Mouse (Mus musculus) spleen, adult 2 months (tissue): Measurements from ENCODE around the gene Cdc42ep2. TPM values are rescaled to one million over a fixed set of nuclear protein-coding genes. Genes with fewer than 3 reads are reported as not detected.
"Not testable (repeated sequence)": the region's sequence is repeated elsewhere in the genome, so short reads cannot be mapped to it uniquely, and the experiment has no call there.

Source experiments
- DNase-seq, 2 experiments: peaks; one replicate each; pipeline versions ENCODE4 v3.0.0 to v3.0.0-alpha.2; 2012 to 2021; ENCODE audit warnings: low spot score in 2 of 2, low read depth in 1 of 2
- H3K27ac ChIP-seq: fragments of 200-500 bp; 2 replicates; pipeline ENCODE4 v1.5.1; 2012; ENCODE audit warnings: low read length, inconsistent platforms; ENCODE audit not compliant: insufficient read depth
- H3K27me3 ChIP-seq: fragments of 200-500 bp; 2 replicates; pipeline ENCODE4 v1.6.1; 2012; ENCODE audit warnings: mild to moderate bottlenecking, moderate library complexity, low read length, inconsistent platforms; ENCODE audit not compliant: control insufficient read depth, insufficient read depth
- H3K36me3 ChIP-seq: fragments of 200-500 bp; 2 replicates; pipeline ENCODE4 v1.6.1; 2012; ENCODE audit warnings: mild to moderate bottlenecking, low read length, inconsistent platforms; ENCODE audit not compliant: control insufficient read depth, insufficient read depth
- H3K4me1 ChIP-seq: fragments of 200-500 bp; 2 replicates; pipeline ENCODE4 v1.6.1; 2011; ENCODE audit warnings: inconsistent platforms; ENCODE audit not compliant: control insufficient read depth, insufficient read depth, insufficient read length
- H3K4me3 ChIP-seq: fragments of 200-500 bp; 2 replicates; pipeline ENCODE4 v1.5.1; 2011; ENCODE audit warnings: mild to moderate bottlenecking, inconsistent platforms; ENCODE audit not compliant: insufficient read depth, insufficient read length; ENCODE audit errors: extremely low read depth
- CTCF ChIP-seq: fragments of 200-500 bp; IDR thresholded peaks from 2 replicates; pipeline ENCODE4 v1.5.1; 2011; ENCODE audit warnings: mild to moderate bottlenecking, inconsistent platforms; ENCODE audit not compliant: insufficient read depth, insufficient read length, insufficient replicate concordance; ENCODE audit errors: extremely low read depth
- POLR2A ChIP-seq: fragments of 200-500 bp; IDR thresholded peaks from 2 replicates; pipeline ENCODE4 v1.6.1; 2011; ENCODE audit warnings: low read depth, low read length, inconsistent platforms
- WGBS: fragments of 180-500 bp; shearing (Covaris S2); methylation state at CpG from one replicate; pipeline ENCODE4 v1.1.7; 2018; 5-methylcytosine and 5-hydroxymethylcytosine counted together
- polyA plus RNA-seq: library from polyadenylated mRNA; depleted of rRNA; stranded (reverse); fragments of >200 nt; gene quantifications from 2 replicates; pipeline ENCODE4 v1.2.3, GENCODE M21; 2012

The Cdc42ep2 gene
- polyA plus RNA-seq, 1 experiment: 8.2 TPM

GRCm38 (mm10) chr19:5887234-5887815 lies 37.3 kb downstream of the Cdc42ep2 start:
- no peaks in the 10 kb centered on the region for H3K27me3 ChIP-seq
- TF ChIP-seq POLR2A: no peak
- no peak for TF ChIP-seq CTCF
- H3K27ac ChIP-seq: no peak overlapping the region
- 53% methylated on average over 3 of the region's 3 CpGs for WGBS
- DNase-seq: no peak
- H3K4me1 ChIP-seq: no peaks in the 10 kb centered on the region
- no peak overlapping the region for H3K4me3 ChIP-seq
- peaks cover 12% of the 10 kb centered on the region; the same call in 1 of the 2 replicates for H3K36me3 ChIP-seq

- H3K36me3 ChIP-seq: peaks cover 12% of the 10 kb centered on the region; the same call in 1 of the 2 replicates
- no peak overlapping the region for H3K27ac ChIP-seq
- H3K4me3 ChIP-seq: no peak overlapping the region
- no peak for DNase-seq
- H3K4me1 ChIP-seq: no peaks in the 10 kb centered on the region
- TF ChIP-seq POLR2A (no peak), CTCF (no peak)
- WGBS: 81% methylated on average over 4 of the region's 4 CpGs
- H3K27me3 ChIP-seq: no peaks in the 10 kb centered on the region
Measured at GRCm38 (mm10) chr19:5885838-5886237, 38.8 kb downstream of the Cdc42ep2 start.

GRCm38 (mm10) chr19:5883935-5884334 lies 40.7 kb downstream of the Cdc42ep2 start:
- Histone ChIP-seq H3K27ac (no peak overlapping the region), H3K36me3 (peaks cover 13% of the 10 kb centered on the region; the same call in 1 of the 2 replicates), H3K4me3 (no peak overlapping the region), H3K27me3 (no peaks in the 10 kb centered on the region), H3K4me1 (no peaks in the 10 kb centered on the region)
- 75% methylated on average over 1 of the region's 1 CpGs for WGBS
- no peak for DNase-seq
- TF ChIP-seq CTCF: no peak
- TF ChIP-seq POLR2A: no peak

GRCm38 (mm10) chr19:5882079-5882478 lies 42.5 kb downstream of the Cdc42ep2 start:
- H3K27me3 ChIP-seq, H3K4me1 ChIP-seq, DNase-seq, H3K27ac ChIP-seq, H3K4me3 ChIP-seq: not testable (repeated sequence)
- H3K36me3 ChIP-seq: peaks cover 13% of the 10 kb centered on the region; the same call in 1 of the 2 replicates
- 42% methylated on average over 5 of the region's 5 CpGs for WGBS

- WGBS: 92% methylated on average over 6 of the region's 6 CpGs
Measured at GRCm38 (mm10) chr19:5881155-5881554, 43.5 kb downstream of the Cdc42ep2 start.

GRCm38 (mm10) chr19:5879735-5880134 lies 44.9 kb downstream of the Cdc42ep2 start:
- 94% methylated on average over 7 of the region's 7 CpGs for WGBS
- no peak overlapping the region for H3K4me3 ChIP-seq
- peaks cover 12% of the 10 kb centered on the region; the same call in 1 of the 2 replicates for H3K4me1 ChIP-seq
- H3K27me3 ChIP-seq: no peaks in the 10 kb centered on the region
- no peak overlapping the region for H3K27ac ChIP-seq
- TF ChIP-seq CTCF (no peak), POLR2A (no peak)
- peaks cover 7% of the 10 kb centered on the region; the same call in 1 of the 2 replicates for H3K36me3 ChIP-seq
- no peak for DNase-seq

More at GRCm38 (mm10) chr19:5881155-5881554, 43.5 kb downstream of the Cdc42ep2 start:
- Histone ChIP-seq H3K4me1 (peaks cover 8% of the 10 kb centered on the region; the same call in 1 of the 2 replicates), H3K36me3 (peaks cover 13% of the 10 kb centered on the region; the same call in 1 of the 2 replicates), H3K4me3 (no peak overlapping the region), H3K27me3 (no peaks in the 10 kb centered on the region), H3K27ac (no peak overlapping the region)
- no peak for DNase-seq
- TF ChIP-seq CTCF (no peak), POLR2A (no peak)

GRCm38 (mm10) chr19:5878916-5879315 lies 45.7 kb downstream of the Cdc42ep2 start:
- Histone ChIP-seq H3K27ac (no peak overlapping the region), H3K4me1 (peaks cover 15% of the 10 kb centered on the region), H3K4me3 (no peak overlapping the region), H3K36me3 (peaks cover 5% of the 10 kb centered on the region; the same call in 1 of the 2 replicates), H3K27me3 (no peaks in the 10 kb centered on the region)
- no peak for TF ChIP-seq CTCF
- TF ChIP-seq POLR2A: no peak
- no peak for DNase-seq
- WGBS: 65% methylated on average over 3 of the region's 3 CpGs
